Mouse (Mus musculus): ENCODE data around the gene Erbb3.
"Not testable (repeated sequence)": the region's sequence is repeated elsewhere in the genome, so short reads cannot be mapped to it uniquely, and the experiment has no call there.

The Erbb3 gene

DNA sequence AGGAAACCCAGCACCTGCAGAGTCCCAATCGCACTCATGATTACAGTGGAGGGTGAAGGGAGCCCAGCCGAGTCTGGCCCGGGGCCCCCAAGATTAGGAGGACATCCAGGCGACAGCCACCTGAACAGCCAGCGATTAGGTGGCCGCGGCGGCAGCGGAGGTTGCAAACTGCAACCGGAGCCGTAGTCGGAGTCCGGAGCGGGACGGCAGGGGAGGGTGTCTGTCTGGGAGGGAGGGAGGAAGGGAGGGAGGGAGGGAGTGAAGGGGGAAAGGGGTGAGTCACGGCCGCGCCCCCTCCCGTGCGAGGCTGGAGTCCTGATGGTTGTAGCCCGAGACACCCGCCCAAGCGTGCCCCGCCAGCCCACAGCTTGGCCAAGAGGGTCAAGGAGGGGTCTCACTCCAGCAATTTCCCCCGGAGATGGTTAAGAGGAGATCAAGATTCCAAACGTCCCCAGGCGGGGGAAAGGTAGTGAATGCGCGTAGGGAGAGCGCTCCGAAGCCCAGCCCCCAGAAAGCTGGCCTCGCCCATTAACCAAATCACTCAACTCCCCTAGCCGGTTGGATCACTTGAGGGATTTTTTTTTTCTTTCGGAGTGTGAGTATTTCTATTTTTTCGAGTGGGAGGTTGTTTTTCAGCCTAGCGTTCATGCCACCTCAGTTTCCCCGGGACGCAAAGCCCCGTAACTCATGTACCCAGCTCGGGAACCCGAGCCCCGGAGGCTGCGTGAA lies at the start of gene Erbb3:
Erbb3 (minus strand) TSS at position 189 of the 729 bp plus-strand sequence.
- DNase-seq, result peak; percentile 74 to 82

DNA sequence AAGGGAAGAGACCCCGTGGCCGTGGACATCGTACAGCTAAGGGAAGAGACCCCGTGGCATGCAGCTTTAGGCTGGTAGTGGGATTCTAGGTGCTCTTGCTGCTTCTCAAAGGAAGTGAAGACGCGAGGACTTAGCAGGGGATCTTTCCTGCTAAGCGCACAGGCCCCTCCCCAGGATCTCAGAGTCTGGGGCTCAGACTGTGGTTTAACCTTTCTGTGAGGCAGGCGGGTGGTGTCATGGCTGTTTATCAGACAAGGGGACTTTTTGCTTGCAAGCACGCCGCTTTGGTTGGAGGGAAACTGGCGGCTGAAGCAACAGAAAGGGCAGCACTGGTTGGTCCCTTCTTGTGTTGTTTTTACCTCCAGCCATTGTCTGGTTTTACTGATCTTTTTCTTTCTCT lies 47.6 kb upstream of the Erbb3 start:
- DNase-seq, result peak; percentile 18 to 44

DNA sequence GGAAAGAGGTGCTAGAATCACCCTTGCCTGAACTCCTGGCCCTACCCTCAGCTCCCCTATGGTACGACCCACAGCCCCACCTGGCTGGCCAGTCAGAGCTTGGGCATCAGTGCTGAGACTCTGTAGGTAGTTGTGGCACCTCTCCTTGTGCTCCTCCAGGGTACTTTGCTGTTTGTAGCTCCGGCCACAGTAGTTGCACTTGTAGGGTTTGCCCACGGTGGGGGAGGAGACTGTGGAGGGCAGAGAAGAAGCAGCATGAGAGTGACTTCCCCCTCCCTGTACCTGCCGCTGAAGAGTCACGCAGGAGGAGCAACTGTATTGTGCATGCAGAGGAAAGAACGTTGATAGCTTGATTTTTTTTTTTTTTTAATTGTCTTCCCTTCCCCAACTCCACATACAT lies 47.1 kb upstream of the Erbb3 start:
- DNase-seq, result no peak

DNA sequence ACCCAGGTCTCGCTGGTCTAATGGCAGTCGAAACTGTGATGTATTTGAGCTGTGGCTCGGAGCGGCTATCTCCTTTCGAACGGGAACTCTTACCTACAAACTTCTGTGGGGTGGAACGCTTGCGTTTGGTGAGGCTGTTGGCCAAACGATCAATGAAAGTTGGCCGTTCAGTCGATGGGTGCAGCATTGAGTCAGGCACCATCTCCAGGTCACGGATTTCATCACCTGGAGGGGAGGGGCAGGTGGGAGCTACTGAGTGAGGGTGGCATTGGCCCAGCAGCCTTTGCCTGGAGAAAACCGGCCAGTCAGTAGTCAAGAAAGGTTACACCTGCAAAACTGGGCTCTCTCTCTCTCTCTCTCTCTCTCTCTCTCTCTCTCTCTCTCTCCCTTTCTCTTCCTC lies 46.2 kb upstream of the Erbb3 start:
- DNase-seq, result no peak

DNA sequence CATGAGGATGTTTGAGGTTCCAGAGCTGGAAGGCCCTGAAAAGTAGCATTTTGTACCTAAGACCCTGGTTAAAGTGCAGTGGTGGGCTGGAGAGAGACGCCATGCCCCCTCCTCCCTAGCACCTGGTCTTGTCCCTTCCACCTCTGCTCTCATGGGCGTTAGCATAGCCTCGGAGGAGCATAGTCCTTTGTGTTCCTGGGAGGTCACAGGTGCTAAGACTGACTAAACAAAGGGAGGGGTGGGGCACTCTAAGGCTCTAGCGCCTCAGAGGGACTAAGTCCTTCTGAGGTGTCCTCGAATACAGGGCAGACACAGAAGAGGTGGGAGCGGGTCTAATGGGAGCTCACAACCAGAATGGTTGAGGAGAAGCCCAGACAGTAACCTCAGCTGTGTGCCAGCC lies 42.1 kb upstream of the Erbb3 start:
- DNase-seq, result no peak

DNA sequence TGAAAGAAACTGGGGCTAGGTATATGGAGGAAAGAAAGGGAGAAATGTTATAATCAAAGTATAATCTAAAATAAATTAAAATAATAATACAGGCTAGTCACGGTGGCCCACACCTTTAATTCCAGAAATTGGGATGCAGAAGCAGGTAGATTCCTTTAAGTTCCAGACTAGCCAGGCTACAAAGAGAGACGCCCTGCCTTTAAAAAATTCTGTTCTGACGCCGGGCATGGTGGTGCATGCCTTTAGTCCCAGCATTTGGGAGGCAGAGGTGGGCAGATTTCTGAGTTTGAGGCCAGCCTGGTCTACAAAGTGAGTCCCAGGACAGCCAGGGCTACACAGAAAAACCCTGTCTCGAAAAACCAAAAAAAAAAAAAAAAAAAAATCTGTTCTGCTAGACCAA lies 40.9 kb upstream of the Erbb3 start:
- not testable (repeated sequence) for DNase-seq

DNA sequence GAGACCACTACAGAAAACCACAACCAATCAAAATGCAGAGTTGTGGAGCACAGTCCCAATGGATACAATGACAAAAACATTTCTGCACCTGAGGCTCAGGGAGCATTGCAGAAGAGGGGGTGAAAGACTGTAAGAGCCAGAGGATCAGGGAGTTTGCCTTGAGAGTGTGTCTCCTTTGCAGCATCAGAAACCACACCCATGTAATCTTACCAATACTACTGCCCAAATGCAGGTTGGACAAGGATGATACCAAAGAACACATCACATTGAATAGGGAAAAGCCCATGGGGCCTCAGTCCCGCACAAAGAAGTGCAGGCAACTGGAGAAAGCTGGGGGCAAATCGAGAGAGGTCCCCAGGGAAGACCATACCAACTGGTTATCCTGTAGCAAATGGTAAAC lies 40.3 kb upstream of the Erbb3 start:
- DNase-seq, result no peak

DNA sequence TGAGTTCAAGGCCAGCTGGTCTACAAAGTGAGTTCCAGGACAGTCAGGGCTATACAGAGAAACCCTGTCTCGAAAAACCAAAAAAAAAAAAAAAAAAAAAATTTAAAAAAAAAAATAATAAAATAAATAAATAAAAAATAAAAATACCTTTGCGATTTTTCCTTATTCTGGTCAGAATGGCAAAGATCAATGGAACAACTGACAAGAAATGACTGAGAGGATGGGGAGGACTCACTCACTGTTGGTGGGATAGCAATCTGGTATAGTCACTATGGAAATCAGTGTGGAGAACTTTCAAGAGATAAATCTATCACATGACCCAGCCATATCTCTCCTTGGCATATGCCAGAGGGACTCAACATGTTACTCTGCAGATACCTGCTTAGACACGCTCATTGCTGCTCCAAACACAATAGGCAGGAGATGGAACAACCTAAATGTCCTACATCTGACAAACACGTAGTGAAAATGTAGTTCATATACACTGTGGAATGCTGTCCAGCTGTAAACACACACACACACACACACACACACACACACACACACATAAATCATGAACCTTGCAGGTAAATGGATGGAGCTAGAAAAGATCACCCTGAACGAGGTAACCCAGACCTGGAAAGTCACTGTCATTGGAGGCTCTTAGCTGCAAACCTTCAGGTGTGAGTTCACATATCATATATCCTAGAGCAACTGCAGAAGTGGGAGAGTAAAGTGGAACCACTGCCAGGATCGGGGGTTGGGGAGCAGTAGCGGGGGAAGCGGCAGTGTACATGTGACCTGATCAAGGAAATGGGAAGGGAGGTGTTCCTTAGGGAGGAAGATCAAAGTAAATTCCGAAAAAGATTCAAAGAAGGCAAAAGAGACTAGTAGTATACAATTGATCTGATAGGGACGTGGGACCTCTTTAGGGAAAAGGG lies 38.2 kb upstream of the Erbb3 start:
- no peak for DNase-seq

DNA sequence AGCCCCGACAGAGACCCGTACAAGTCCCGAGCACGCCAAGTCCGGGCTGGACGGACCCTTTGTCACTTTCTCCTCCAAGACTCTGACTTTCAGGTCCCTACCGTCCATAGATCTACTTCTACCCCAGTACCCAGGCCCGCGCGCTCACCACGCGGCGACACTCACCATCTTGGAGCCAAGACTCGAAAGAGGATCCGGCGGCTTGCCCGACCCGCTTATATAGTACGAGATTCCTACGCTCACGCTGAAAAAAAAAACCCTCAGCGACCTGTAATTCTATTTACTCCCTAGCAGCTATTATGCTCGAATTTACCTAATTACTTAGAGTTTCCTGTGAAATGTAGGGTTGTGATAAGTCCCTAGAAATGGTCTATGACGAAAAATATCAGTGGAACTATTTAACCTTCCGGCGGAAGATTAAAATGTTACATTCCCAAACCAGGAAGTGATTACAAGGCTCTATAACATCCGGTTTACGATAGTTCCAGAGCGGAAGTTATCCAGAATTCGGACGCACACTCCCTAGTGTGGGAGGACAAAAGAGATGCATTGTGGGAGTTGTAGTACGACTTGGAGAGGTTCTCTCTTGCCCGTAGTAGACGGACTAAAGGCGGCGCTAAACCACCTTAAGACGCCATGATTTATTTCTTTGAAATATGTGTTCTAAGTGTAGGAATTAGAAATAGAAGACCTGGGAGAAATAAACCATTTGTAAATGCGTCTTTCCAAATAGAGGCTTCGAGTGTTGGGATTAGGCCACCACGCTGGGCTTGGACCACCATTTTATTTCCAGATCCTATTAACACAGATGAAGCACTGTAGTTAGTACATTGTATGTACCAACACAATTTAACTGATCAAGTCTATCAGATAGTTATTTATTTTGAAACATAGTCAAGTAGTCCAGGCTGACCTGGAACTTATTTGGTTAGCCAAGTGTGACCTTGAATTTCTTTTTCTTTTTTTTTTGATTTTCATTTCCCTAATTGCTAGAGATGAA lies 37.2 kb upstream of the Erbb3 start, which contains the start of gene Rps26:
Rps26 (minus strand) TSS at position 437 of the 1,000 bp plus-strand sequence.
- peak; percentile 84 to 88 for DNase-seq

DNA sequence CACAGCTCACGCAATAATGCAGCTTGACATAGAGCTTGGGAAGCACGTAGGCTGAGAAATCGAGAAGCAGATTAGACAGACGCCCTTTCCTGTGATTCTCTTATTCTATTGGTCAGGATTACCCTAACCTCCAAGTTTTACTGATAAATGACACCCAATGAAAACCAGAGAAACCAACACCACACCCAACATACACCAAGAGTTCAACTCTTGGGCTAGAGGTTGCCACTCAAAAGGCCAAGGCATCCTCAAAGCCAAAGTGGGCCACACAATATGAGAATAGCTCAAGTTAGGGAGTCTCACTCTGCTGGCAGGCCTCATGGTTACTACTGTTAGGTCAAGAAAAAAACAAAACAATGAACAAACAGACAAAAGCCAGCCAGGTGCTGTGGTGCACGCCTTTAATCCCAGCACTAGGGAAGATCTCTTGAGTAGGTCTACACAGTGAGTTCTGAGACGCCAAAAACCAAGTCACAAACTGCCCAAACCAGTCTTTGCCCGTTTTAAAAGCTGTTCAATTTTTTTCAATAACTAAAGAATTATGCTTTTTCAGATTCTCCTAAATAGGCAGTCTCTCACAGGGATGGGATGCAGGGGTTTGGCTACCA lies 35.9 kb upstream of the Erbb3 start:
- DNase-seq, result no peak

DNA sequence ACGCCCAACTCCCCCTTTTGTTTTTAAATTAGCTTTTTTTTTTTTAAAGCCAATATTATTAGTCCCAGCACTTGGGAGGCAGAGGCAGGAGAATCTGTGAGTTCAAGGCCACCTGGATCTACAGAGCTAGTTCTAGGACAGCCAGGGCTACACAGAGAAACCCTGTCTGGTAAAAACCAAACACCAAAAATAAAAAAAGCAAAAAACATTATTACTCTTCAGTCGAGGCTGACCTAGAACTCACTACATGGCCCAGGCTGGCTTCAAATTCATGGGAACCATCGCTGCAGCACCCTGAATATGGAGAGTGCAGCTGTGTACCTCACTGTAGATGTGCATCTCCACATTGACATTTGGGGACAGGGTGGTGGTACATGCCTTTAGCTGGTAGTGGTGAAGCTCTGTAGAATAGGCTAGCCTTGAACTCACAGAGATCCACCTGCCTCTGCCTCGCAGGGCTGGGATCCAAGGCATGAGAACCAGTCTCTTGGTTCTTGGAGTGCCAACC lies 33.7 kb upstream of the Erbb3 start:
- DNase-seq, result not testable (repeated sequence)

DNA sequence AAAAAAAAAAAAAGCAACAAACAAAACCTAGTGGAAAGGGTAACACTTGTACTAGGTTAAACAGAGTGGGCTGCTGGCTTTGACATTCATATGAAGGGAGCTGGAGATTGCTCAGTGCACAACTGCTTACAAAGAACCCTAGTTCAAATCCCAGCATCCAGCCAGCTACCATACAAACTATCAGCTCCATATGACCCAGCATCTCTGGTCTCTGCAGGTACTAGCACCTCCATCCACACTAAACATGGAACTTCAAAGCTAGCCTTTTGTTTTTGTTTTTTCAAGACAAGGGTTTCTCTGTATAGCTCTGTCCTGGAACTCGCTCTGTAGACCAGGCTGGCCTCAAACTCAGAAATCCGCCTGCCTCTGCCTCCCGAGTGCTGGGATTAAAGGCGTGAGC lies 33.2 kb upstream of the Erbb3 start:
- DNase-seq, result no peak

DNA sequence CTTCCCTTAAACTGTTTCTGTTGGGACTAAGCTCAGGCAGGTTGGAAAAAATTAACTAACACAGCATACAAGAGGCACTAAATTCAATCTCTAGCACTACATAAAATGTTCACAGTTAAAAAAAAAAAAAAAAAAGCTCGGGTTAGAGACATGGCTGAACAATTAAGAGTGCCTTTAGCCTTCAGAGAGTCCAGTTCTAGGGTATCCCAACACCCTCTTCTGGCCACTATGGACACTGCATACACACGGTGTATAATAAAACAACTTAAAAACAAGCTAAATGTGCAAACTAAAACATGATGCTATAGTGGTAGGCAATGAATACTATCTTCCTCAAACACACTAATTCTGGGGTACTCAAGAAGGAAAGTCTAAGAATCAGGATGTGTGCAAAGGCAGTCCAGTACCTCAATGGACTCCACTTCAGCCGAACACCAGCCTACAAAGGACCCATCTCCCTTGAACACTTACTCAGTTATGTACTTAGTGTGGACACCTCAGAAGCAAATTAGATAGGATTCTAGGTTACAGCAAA lies 32.6 kb upstream of the Erbb3 start:
- DNase-seq, result no peak

DNA sequence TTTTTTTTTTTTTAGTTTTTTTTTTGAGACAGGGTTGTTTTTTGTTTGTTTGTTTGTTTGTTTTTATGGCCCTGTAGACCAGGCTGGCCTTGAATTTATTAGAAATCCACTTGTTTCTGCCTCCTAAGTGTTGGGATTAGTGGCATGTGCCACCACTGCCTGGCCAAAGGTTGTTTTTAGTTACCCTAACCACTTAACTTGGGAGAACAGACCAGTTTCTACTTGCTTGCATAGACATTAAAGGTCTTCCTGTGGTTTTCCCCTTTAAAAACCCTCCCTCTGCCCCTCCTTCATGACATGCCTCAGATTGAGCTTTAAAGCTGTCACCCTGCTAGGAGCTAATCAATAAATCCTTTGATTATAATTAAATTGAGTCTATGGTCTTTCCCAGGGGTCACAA lies 30.8 kb upstream of the Erbb3 start:
- no peak for DNase-seq

DNA sequence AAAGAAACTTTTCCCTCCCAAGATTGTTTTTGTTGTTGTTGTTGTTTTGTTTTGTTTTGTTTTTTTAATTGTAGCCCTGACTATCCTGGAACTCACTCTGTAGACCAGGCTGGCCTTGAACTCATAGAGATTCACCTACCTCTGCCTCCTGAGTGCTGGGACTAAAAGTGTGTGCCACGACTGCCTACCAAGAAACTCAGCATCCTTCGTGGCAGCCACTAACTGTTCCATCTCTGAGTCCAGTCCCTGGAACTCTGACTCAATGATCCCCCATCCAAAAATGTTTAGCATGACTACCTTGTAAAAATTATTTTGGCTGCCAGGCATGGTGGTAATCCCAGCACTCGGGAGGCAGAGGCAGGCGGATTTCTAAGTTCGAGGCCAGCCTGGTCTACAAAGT lies 29.7 kb upstream of the Erbb3 start:
- DNase-seq, result not testable (repeated sequence)

DNA sequence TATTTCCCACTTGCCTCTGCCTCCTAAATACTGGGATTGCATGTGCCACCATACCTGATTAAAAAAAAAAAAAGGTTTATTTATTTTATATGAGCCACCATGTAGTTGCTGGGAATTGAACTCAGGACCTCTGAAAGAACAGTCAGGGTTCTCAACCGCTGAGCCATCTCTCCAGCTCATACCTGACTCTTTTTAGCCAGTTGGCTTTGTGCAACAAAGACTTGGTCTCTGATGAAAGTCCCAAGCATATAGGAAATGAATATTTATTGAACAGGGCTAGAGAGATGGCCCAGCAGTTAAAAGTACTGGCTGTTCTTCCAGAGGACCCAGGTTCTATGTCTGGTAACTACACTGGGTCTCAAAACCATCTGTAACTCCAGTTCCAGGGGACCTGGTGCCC lies 29.1 kb upstream of the Erbb3 start:
- no peak for DNase-seq

DNA sequence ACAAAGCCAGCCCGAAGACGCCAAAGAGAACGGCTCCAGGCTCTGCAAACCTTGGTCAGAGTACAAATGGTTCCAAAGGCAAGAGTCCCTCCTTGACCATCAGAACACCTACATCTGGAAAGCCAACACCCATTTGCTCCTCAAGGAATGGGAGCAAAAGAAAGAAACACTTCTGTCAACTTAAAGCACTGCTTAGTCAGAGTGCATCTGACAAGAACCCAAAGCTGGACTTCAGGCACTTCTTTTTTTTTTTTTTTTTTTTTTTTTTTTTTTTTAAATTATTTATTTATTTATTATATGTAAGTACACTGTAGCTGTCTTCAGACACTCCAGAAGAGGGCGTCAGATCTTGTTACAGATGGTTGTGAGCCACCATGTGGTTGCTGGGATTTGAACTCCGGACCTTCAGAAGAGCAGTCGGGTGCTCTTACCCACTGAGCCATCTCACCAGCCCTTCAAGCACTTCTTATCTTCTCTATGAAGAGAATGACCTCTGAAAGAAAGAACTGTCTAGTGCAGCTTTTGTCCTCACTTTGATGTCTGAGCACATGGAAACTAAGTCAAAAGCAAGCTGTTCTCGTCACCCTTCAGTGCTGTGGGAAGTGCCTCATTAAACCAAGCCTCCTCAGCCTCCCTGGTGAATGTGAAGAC lies 26.5 kb upstream of the Erbb3 start:
- not testable (repeated sequence) for DNase-seq

DNA sequence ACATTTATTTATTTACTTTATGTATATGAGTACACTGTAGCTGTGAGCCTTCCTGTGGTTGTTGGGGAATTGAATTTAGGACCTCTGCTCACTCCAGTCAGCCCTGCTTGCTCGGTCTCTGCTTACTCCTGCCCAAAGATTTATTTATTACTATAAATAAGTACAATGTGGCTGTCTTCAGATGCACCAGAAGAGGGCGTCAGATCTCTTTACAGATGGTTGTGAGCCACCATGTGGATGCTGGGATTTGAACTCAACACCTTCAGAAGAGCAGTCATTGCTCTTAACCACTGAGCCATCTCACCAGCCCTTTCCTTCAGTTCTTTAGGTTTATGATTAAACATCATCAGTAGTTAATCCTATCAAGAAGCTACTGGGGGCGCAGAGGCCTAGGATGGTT lies 25.5 kb upstream of the Erbb3 start:
- DNase-seq, result no peak

DNA sequence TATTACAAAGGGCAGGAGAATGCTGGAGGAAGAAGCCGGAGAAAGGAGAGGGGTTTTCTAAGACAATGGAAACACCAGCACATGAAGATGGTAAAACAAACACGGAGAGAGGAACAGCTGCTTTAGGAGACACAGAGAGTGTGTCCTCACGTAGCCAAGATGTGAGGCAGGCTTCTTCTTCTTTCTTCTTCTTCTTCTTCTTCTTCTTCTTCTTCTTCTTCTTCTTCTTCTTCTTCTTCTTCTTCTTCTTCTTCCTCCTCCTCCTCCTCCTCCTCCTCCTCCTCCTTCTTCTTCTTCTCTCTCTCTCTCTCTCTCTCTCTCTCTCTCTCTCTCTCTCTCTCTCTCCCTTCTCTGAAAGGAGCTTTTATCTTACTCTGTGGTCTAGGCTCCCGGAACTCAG lies 24.4 kb upstream of the Erbb3 start:
- DNase-seq, result not testable (repeated sequence)

DNA sequence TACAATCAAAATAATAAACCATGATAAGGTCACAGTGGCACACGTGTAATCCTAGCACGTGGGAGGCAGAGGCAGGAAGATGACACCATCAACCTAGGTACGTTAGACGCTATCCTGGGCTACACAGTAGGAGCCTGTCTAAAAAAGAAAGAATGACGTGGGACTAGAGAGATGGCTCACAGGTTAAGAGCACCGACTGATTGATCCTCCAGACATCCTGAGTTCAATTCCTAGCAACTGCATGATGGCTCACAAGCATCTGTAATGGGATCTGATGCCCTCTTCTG lies 23.6 kb upstream of the Erbb3 start:
- no peak for DNase-seq

DNA sequence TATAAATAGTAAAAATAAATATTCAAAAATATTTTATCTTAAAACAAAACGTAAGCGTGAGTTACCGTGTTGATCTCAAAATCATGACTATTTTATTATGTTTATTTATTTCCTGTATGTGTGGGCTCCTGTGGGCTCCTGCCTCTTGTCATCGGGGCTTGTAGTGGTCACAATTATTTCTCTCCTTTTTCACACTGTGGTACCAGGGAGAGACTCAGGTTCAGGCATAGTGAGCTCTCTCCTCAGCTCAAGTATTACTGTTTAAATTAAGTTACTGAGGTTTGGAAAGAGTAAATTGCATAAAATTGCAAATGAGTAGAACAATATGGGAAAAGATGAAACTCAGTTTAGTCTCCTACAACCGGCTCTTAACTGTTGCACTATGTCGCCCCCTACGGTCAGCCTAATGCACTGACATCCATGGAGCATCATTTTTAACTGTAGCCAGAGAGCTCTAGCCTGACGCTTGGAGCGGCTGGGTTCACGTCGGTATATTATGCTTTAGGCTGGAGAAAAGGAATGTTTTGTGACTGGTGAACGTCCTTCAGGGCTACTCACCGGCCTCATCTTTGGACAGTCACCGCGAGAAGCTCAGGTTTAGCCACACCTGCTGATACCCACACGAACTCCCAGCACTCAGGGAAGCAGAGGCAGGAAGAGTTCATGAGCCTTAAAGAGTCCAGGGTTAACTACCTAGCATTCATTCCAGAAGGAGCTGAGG lies 23.1 kb upstream of the Erbb3 start:
- DNase-seq, result peak; percentile 59 to 85
